Mouse (Mus musculus) kidney, adult 8-10 months (tissue): Measurements from ENCODE around the gene Tiam1.

Experiments
- DNase-seq, 2 experiments: peaks; one replicate each; pipeline ENCODE4 v3.0.0; 2022

Gene Tiam1

DNA sequence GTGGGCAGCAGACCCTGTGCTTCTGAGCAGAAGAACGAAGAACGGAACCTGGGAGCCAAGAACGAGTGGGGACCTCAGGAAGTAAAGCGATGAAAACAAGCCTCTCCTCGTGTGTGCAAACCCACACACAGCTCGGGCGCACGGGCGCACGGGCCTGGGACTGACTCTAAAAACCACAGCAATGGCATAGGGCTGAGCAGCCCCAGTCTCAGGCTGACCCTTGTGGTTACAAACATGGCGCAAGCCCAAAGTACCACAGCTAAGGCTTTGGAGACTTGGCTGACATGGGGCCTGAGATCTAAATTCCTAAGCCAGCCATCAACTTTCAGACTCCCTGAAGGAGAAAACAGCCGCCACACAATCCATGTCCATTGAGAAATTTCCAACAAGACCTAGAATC, 239.4 kb downstream of the Tiam1 start:
- DNase-seq: no peak

DNA sequence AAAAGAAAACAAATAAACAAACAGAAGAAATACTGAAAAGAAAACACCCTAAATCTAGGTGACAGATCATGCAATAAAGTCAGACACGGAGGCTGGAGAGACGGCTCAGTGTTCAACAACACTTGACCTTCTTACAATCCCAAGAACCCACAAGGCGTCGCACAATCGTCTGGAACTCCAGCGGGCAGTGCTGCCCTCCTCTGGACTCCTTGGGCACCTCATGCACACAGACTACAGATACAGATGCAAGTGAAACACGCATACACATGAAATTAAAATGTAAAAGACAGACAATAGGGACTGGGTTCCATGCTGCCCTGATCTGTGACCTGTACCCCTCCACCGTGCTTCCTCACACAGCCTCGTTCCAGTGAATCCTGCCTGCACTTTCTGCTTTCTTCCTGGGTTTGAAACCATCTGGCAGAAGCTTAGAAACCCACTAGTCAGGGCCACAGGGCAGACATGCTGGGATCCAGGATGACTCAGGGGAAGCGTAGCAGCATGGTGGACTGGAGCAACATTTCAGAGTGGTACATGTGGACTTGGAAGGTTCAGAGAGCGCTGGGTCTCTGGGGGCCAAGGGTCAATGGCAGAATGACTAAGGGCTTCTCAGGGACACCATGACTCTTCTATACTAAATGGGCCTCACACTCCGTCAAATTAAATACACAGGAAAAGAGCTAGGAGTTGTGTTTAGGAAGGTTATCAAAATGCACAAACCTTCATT, 240.8 kb downstream of the Tiam1 start:
- DNase-seq: no peak

DNA sequence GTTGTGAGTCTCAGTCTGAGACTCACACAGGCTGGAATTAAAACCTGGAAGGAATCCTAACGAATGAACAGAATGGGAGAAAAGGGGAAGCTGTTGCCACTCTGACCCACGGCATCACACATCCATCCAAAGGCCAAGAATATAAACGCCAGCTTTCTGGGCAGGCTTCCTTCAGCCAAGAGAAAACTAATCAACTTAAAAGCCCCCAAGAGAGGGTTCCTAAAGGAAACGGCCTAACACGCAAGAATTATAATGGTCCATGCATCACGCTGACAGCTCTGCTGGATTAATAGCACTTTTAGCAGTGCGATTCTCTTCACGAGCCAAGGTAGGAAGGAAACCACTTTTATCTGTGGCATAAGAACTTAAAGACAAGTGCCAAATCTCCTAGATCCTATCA, 242.9 kb downstream of the Tiam1 start:
- no peak for DNase-seq

DNA sequence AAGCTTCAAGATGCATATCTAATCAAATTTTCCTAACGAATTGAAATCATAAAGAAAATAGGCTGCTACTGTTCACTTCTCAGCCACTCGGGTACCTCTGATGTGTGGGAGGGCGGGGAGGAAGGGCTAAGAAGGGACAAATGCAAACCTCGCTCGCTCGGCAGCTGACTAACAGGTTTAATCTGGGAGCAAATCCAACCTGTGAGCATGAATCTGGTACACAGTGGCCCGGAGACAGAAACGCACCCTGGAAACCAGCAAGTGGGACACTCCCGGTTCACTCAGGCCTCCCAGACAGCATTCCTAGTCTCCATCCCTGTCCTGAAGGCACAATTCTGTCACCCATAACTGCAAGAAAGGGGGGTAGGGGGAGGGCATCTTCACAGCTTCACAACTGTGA, 244.4 kb downstream of the Tiam1 start:
- DNase-seq: no peak

DNA sequence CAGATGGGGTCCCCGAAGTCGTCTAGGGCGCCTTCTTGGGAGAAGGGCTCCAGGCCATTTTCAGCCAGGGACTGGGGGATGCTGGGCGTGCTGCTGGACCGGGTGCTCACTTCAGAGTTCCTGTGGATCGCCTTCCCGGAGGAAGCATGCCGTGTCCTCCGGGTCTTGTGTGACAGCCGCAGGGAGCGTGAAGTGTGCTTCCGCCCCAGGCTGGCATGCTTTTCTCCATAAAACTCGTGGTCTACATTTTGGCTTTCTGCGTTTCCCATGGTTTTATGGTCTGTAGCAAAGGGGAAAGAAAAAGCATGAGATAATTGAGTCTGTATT, 245.3 kb downstream of the Tiam1 start:
- no peak for DNase-seq

DNA sequence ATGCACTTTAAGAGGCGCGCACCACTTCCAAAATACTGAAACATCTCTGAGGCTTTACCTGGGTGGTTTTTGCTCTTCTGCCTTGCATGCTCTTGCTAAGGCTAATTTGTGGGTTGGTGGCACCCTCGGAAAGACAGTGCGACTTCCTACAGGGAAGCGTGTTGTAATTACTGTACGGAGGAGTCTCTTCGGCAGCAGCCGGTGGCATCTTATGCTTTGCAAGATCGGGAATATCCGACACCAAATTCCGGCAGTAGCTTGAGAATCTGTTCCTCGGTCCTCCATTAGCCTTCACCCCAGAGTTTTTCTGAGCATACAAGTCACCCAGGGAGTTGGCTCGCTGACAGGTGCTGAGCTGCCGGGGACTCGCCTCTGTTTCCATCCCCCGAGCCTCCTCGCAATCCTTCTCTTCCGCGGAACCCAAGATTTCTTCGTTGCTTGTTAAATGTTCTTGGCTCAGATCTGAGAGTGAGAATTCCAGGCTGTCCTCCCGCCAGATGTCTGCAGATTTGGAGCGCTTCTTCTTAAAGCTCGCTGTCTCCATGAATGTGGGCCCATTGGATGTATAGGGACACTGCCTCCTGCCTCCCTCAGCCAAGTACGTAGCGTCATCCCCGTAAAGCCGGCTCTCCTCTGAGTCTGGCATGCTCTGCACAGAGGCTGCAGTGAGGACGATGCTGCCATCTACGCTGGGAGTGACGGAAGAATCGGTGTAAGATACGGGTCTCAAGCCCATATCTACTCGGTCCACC, 245.8 kb downstream of the Tiam1 start:
- no peak for DNase-seq

DNA sequence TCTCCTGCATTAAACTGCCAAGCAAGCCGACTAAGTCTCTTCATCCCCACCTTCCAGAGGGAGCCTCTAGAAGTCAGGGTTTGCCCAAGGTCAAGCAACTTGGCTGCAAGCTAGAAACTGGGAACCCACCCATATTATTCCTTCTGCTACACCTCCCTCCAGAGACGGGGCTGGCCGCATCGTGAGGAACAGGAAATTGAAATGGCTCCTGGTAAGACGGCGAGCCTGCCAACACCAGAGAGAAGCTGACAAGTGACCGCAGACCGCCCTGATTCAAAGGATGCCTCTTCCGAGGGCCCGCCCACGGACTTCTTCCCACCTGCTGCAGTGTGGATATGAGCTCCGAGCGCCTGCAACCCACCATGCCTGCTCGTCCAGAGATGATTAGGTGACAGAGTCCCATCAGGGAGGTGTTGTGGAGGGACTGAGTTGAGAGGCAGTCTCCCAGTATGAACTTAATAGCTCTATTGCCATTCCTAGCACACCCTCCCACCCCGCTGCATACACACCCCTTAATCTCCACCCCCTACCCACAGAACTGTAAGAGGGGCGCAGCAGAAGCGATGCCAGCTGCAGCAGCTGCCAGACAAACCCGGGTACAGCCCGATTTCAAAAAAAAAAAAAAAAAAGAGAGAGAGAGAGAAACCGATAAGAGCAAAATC, 246.6 kb downstream of the Tiam1 start:
- DNase-seq: no peak

DNA sequence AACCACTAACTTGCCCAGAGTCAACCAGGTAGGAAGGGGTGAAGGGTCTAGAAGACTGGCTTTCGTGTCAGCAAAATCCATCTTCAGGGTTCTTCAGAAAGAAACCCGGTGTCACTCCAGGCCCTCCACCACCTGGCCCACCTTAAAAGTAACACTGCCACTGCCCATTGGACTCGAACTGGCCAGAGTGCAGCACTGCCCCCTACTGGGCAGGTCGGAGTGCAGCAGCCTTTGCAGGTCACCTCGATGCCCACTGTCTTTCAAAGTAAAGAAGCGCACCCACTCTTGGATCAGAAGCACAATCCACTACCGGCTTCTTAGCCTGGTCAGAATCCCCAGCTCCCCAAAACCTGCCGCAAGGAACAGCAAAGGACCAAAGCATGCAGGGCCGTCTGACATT, 247.2 kb downstream of the Tiam1 start:
- peak in 1 of 2 experiments; percentile 14 for DNase-seq

DNA sequence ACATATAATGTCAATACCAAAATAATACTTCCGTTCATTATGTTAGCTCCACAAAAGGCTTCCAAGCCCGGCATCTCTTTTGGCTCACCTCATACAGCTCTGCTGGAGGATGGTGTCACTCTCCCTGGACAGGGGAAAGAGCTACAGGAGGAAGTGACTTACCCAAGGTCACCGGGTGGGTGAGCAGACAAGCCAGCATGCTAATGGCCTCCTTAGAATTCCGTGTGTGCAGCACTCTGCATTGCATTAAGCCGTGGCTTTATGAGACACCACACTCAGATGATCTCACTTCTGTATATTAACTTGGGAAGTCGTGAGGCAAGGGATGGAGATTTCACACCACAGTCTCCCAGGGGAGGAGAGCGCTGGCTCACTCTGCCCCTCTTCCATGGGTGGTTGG, 248.3 kb downstream of the Tiam1 start:
- no peak for DNase-seq

DNA sequence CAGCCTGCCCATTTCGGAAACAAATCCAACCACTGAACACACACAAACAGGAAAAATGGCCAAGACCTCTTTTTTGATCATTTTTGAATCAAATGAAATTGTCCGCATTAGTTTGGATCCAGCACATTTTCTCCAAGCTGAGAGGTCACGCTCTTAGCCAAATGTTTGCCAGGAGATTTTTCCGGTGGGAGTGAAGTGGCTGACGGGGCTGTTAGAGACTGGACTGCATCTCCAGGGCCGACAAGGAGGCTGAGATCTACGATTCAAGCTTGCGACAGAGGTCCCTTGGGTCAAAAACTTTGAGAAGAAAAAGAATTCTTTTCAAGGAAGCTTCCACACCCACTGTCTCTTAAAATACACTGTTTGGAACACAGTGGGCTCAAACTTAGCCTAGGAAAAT, 248.8 kb downstream of the Tiam1 start:
- no peak for DNase-seq

DNA sequence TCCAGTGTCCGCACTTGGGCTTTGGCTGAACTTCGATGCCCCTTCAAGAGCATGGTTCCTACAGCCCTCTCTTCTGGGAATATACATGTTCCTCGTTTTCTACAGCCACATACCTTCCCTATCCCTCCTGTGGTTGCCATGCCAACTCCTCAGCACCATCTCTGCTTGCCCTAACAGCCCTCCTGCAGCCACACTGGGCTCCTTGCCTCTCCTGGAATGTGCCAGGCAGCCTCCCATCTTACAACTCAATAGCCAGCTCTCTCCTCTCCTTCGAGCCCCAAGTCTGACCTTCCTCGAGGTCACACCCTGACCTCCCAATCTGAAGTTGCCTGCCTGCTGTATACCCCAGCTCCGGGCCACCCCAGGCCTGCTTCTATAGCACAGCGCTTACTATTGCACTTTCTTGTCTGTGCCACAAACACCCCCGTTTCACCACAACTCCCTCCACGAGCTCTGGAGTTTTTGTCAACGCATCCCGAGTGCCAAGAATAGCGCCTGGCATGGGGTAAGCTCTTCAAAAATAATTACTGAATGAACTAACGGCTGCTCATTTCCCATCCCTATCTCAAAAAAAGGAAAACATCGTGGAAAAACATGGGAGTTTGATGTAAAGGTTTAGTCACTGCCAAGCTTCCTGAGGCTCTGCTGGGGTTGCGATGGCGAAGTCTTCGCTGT, 252.9 kb downstream of the Tiam1 start:
- no peak for DNase-seq

DNA sequence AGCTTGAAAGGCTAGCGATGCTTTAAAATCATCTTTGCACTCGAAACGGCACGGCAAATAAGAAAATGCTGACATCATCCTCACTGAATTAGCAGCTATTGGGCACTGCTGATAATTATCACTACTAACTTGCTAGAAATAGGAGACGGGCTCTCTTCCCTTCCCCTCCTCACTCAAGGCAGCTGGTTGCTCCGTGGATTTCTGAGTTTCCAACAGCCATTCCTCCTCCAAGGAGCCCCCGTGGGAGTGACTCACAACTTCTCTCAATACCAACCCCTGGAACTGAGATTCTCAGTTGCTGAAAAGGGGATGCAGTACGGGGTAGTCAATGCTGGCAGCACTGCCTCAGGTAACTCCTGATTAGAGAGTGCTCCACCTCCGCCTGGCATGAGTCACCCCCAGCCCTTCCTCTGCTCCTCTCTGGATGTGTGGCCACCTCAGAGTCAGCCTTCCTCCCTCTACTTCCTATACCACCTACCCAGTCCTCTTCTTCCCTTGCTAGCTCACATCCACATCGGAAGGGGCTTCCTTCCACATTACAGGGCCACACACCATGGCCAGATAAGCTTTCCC, 253.6 kb downstream of the Tiam1 start:
- no peak for DNase-seq

DNA sequence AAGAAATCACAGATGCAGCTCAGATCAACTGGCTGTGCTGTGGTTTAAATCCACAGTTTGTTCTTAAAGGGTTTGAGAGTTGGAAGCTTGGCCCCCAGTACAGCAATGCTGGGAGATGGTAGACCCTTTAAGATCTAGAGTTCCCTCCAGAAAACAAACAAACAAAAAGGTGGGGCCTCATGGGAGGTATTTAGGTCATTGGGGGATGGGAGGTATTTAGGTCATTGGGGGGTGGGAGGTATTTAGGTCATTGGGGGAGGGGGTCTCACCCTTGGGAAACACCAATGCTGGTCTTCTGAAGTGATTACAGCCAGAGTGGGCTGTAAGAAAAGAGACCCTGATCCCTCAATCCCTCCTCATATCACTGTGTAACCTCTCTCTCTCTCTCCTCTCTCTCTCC, 257.0 kb downstream of the Tiam1 start:
- DNase-seq: no peak

DNA sequence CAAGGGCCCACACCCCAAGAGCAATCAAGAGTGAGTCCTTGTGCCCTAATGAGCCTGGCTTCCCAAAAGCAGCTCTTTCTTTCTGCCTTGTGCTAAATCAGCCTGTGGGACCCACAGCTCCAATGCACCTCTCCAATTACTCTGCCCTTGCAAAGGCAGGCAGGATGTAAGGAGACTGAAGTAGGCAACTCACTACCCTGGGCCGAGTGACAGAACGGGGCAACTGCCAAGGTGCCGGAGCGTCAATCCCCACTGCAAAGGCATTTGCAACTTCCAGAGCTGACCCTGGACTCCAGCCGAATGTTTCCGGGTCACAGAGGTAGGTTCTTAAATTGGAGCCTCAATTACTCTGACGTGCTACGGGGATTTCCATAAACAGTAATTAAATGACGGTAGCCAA, 257.9 kb downstream of the Tiam1 start:
- DNase-seq: no peak

DNA sequence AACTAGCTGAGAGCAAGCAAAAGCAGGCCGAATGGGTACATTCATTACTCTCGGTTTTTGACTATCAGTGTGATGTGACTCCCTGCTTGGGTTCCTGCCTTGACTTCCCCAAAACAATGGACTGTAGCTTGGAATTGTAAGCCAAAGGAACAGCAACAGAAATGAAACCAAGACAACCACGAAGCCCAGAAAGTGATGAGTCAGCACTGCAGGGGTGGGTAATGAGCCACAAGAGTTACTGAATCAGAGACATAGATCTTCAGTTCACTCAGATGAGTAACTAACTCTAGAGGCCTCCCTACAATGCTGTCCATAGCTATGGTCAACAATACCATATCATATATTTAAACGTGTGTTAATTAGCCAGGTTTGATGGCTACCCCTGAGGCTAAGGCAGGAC, 259.7 kb downstream of the Tiam1 start:
- DNase-seq: no peak

DNA sequence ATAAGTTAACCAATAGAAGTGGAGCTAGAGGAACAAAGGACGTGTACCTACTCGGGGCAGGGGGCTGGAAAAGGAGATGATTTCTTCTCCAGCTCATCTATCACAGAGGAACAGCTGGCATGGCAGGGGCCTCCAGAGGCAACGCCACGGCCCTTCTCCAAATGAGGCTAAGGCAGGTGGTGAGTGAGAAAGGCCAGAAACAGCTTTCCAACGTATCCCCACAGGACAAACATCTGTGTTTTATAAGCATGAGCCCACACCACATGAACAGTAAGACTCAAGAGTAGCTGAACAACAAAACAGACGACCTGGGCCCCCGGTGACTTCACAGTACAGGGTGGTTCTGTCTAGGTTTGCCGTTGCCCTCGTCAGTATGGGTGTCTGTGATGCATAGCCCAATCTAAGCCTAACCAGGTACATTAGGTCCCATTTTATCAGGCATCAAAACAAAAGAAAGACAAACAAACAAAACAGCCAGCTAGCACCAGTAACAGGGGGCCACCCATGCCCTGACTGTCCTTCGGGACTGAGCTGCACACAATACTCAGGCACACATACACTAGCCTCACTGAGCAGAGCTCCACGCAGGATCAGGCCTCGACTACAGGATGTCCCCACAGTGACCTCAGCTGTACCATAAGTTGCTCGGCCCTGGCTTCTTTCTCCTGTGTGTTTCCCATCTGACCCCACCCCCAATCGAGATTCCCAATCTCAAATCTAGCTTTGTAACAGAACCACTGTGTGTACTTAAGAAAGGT, 260.9 kb downstream of the Tiam1 start:
- no peak for DNase-seq

DNA sequence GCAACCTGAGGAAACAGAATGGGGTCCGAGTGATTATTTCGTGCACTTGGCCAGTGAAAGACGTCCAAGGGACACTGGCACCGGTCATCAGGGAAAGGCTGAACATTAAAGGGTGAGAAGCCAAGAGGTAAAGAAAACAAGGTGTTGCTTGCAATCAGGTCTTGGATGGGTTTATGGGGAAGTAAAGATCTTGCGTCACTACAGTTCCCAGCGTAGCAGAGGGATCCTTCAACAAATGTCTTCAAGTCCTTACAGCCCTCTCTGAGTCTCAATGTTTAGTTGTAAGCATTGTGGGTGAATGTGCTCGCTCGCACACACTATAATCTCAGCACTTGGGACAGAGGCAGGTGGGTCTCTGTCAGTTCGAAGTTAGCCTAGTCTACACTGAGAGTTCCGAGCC, 266.4 kb downstream of the Tiam1 start:
- DNase-seq: no peak

DNA sequence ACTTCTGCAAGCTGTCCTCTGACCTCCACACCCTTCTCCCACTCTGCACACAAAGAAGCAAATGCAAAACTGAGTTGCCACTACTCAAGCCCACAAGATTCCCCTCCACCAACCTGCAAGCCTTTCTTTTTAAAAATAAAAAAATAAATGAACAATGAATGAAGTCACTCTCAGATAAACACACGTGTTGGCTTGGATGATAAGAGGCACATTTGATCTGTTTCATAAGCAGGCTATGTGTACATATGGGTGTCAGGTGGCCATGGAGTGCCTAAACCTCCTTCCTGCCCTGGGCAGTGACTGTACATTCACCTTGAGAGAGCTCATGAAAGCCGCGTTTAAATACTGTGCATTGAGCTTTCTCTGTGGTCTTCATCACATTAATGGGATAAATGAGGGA, 267.5 kb downstream of the Tiam1 start:
- DNase-seq: no peak

DNA sequence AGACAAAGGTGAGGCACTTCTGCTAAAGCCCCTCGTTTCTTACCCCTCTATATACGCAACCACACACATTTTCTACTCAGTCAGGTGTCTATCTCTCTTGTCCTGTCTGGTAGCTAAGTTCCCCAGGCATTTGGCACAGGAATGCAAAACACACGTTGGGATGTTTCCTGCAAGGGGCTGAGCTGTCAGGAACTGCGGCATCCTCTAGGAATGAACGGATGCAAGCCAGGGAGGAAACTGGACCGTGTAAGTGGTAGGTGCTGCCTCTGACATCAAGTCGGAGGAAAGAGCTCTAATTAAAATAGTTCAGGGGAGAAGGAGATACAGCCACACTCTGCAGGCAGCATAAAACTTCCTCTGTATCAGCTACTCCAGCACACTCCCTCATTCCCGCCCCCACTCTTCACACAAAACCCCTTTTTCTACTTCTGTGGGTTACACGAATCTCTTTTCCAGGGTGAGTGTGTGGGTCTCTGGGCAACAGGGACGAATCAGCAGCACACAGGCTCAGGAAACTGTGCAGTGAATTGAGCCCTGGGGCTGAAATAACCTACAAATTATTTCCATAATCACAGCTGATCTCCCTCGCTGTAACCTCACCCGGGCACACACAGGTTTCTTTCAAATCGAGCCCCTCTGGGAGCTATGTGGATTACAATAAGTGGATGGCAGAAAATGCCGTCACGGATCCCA, 269.4 kb downstream of the Tiam1 start:
- DNase-seq: no peak

DNA sequence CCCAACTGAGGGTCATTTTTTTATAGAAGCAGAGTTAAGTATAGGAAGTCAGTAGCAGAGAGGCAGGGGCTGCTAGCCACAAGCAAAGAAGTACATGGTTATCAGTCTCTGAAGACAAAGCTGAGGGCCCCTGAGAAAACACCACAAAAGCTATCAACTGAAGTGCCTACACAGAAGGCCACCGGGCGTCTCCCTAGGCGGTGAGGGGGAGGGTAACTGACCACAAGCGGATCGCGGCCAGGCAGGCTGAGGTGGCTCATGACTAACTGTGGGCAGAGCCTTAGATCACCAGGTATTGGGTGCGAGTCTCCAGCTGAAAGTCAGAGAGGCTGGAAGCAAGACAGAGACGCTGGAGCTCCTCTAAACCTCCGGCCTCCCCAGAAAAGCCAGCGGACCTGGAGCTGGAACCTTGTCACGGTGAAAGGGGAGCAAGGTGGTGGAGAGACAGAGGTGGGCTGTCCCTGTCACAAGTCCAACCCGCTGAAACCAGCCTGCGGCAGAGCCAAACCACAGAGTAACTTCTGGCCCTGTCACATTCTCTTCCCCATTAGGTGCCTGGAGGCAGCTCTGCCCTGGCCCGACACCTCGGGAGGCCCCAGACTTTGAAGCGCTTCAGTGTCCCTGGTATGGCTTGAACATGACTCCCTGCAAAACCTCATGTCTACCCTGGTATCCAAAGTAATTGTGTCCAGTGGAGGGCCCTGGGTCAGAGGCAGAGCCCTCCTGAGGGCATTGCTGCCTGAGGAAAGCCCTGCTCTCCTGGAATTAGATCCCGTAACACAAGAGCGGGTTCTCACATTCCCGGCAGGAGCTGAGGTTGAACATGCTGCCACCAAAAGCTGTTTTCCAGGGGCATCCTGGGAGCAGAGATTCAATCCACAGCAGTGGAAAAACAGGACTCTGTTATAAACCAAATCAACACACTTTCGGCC, 271.3 kb downstream of the Tiam1 start:
- DNase-seq: no peak

DNA sequence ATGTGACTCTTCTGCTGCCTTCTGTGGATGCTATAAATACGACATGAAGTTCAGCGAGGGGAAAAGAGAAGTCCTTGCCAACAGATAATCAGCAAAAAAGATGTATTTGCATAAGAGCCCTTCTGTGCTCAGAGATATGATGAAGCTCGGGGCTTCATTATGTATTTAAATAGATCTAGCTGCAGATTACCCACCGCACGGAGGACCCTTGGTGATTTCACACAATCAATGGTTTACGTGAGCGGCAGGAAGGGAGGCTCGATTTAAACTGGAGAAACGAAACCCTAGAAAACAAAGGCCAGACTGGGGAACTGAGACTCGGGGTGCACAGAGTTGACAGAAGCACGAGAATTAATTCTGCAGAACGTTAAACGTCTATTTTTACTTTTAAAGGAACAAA, 272.2 kb downstream of the Tiam1 start:
- no peak for DNase-seq
